Mouse (Mus musculus): ENCODE measurements at regions not wholly inside any gene's neighbourhood (a gene's known extent, or its start where the extent isn't known, plus 50 kb on each side); places are given as distances from the start of the nearest gene placed in this dataset.

- TF ChIP-seq CTCF (IDR thresholded peaks at IDR 0.05; ENCODE audit: low read depth, low read length) = no peak
- TF ChIP-seq POLR2A (IDR thresholded peaks at IDR 0.05; ENCODE audit: borderline replicate concordance, low read depth, low read length) = no peak
Measured at GRCm38 (mm10) chr5:44863349-44863748, 63.9 kb upstream of the Ldb2 start.
